Mouse (Mus musculus) CH12.LX (cell line): ENCODE data around the gene Rpl36a. TPM values are rescaled to one million over a fixed set of nuclear protein-coding genes. Genes with fewer than 3 reads are reported as not detected.

Experiments used
- DNase-seq: peaks from one replicate; pipeline ENCODE4 v3.0.0-alpha.2; 2013; ENCODE audit errors: extremely low read depth
- H3K27ac ChIP-seq: 2 replicates; pipeline ENCODE4 v1.5.1; 2012; ENCODE audit warnings: low read depth, mild to moderate bottlenecking, control low read depth, moderate library complexity; ENCODE audit not compliant: insufficient read depth
- H3K27me3 ChIP-seq: replicated peaks from 2 replicates; pipeline ENCODE3; 2012; ENCODE audit warnings: inconsistent platforms
- H3K36me3 ChIP-seq, 2 experiments: replicated peaks in 1 of 2; 2 replicates each; pipeline versions ENCODE3 to v1.6.1; 2012; ENCODE audit warnings: inconsistent platforms in 1 of 2, low read length in 1 of 2, mild to moderate bottlenecking in 1 of 2, mixed read lengths in 1 of 2, moderate library complexity in 1 of 2; ENCODE audit not compliant: control insufficient read depth in 1 of 2, insufficient read depth in 1 of 2
- H3K4me1 ChIP-seq, 2 experiments: 2 replicates each; pipeline ENCODE4 v1.6.1; 2012; ENCODE audit warnings: inconsistent platforms in 1 of 2, moderate library complexity in 1 of 2; ENCODE audit not compliant: insufficient read depth in 2 of 2, control insufficient read depth in 1 of 2
- H3K4me2 ChIP-seq: 2 replicates; pipeline ENCODE4 v1.6.1; 2012; ENCODE audit warnings: low read depth, mild to moderate bottlenecking, control low read depth; ENCODE audit not compliant: poor library complexity, insufficient read depth, severe bottlenecking
- H3K4me3 ChIP-seq, 3 experiments: fragments of 150-350 bp in 1 of 3; sonication (generic) in 1 of 3; replicated peaks in 1 of 3; 2 replicates each; pipeline versions ENCODE3 to v1.5.1; 2011 to 2012; ENCODE audit warnings: low read depth in 2 of 3, low read length in 2 of 3, mild to moderate bottlenecking in 2 of 3, moderate library complexity in 2 of 3, control low read depth in 1 of 3, improper control_type of control experiment in 1 of 3, inconsistent platforms in 1 of 3, mixed read lengths in 1 of 3; ENCODE audit not compliant: poor library complexity in 1 of 3
- H3K79me2 ChIP-seq: replicated peaks from 2 replicates; pipeline ENCODE4 v1.6.1; 2012; ENCODE audit warnings: mild to moderate bottlenecking, moderate library complexity; ENCODE audit not compliant: control insufficient read depth, poor library complexity, insufficient read depth, severe bottlenecking; ENCODE audit errors: extremely low read depth
- H3K9ac ChIP-seq: 2 replicates; pipeline ENCODE4 v1.6.1; 2012; ENCODE audit warnings: low read depth, mild to moderate bottlenecking, control low read depth, moderate library complexity; ENCODE audit not compliant: insufficient read depth
- H3K9me3 ChIP-seq: replicated peaks from 2 replicates; pipeline ENCODE3; 2012; ENCODE audit warnings: low read length, inconsistent platforms, mixed read lengths
- BHLHE40 ChIP-seq: IDR thresholded peaks from 2 replicates; pipeline ENCODE4 v1.6.1; 2011; ENCODE audit warnings: mild to moderate bottlenecking, low read depth, low read length, improper control_type of control experiment
- CHD1 ChIP-seq: IDR thresholded peaks from 2 replicates; pipeline ENCODE4 v1.6.1; 2012; ENCODE audit warnings: low read depth, low read length, improper control_type of control experiment, inconsistent platforms
- CHD2 ChIP-seq: IDR thresholded peaks from 2 replicates; pipeline ENCODE4 v1.6.1; 2011; ENCODE audit warnings: low read length, improper control_type of control experiment
- CTCF ChIP-seq, 2 experiments: IDR thresholded peaks in 1 of 2; conservative IDR thresholded peaks in 1 of 2; 2 replicates each; pipeline ENCODE4 v1.5.1; 2011 to 2012; ENCODE audit warnings: low read depth in 2 of 2, low read length in 2 of 2, improper control_type of control experiment in 1 of 2, inconsistent platforms in 1 of 2, mild to moderate bottlenecking in 1 of 2, moderate library complexity in 1 of 2
- E2F4 ChIP-seq: IDR thresholded peaks from 2 replicates; pipeline ENCODE4 v1.6.1; 2011; ENCODE audit warnings: low read depth, low read length, improper control_type of control experiment; ENCODE audit not compliant: insufficient replicate concordance
- ELF1 ChIP-seq: IDR thresholded peaks from 2 replicates; pipeline ENCODE4 v1.6.1; 2014; ENCODE audit warnings: low read depth, mild to moderate bottlenecking, inconsistent platforms, low read length, improper control_type of control experiment
- EP300 ChIP-seq: IDR thresholded peaks from 2 replicates; pipeline ENCODE4 v1.6.1; 2011; ENCODE audit warnings: low read length, improper control_type of control experiment
- ETS1 ChIP-seq: conservative IDR thresholded peaks from 2 replicates; pipeline ENCODE4 v1.6.1; 2012; ENCODE audit warnings: low read depth, mild to moderate bottlenecking, inconsistent platforms, low read length, improper control_type of control experiment, moderate library complexity
- GABPA ChIP-seq: IDR thresholded peaks from 2 replicates; pipeline ENCODE4 v1.6.1; 2012; ENCODE audit warnings: low read depth, low read length, improper control_type of control experiment, inconsistent platforms; ENCODE audit not compliant: insufficient replicate concordance
- IRF4 ChIP-seq: IDR thresholded peaks from 2 replicates; pipeline ENCODE4 v1.6.1; 2014; ENCODE audit warnings: low read depth, mild to moderate bottlenecking, inconsistent platforms, low read length, improper control_type of control experiment
- JUN ChIP-seq: IDR thresholded peaks from 2 replicates; pipeline ENCODE4 v1.6.1; 2011; ENCODE audit warnings: low read depth, mild to moderate bottlenecking, low read length, improper control_type of control experiment, moderate library complexity; ENCODE audit not compliant: insufficient read depth
- JUND ChIP-seq: conservative IDR thresholded peaks from 2 replicates; pipeline ENCODE4 v1.6.1; 2011; ENCODE audit warnings: low read depth, low read length, improper control_type of control experiment
- KAT2A ChIP-seq: IDR thresholded peaks from 2 replicates; pipeline ENCODE4 v1.6.1; 2012; ENCODE audit warnings: low read length, improper control_type of control experiment, inconsistent platforms; ENCODE audit not compliant: insufficient replicate concordance
- MAFK ChIP-seq: IDR thresholded peaks from 2 replicates; pipeline ENCODE4 v1.6.1; 2011; ENCODE audit warnings: low read length, improper control_type of control experiment; ENCODE audit not compliant: insufficient replicate concordance
- MAX ChIP-seq: IDR thresholded peaks from 2 replicates; pipeline ENCODE4 v1.6.1; 2011; ENCODE audit warnings: low read length, improper control_type of control experiment
- MAZ ChIP-seq: IDR thresholded peaks from 2 replicates; pipeline ENCODE4 v1.6.1; 2012; ENCODE audit warnings: low read depth, mild to moderate bottlenecking, inconsistent platforms, low read length, improper control_type of control experiment, moderate library complexity
- MXI1 ChIP-seq: IDR thresholded peaks from 2 replicates; pipeline ENCODE4 v1.6.1; 2011; ENCODE audit warnings: mild to moderate bottlenecking, low read depth, low read length, improper control_type of control experiment
- MYC ChIP-seq: IDR thresholded peaks from 2 replicates; pipeline ENCODE4 v1.6.1; 2011; ENCODE audit warnings: low read depth, mild to moderate bottlenecking, improper control_type of control experiment, low read length
- PAX5 ChIP-seq: IDR thresholded peaks from 2 replicates; pipeline ENCODE4 v1.6.1; 2012; ENCODE audit warnings: low read length, inconsistent platforms, mixed read lengths
- RCOR1 ChIP-seq: conservative IDR thresholded peaks from 2 replicates; pipeline ENCODE4 v1.6.1; 2012; ENCODE audit warnings: low read depth, mild to moderate bottlenecking, inconsistent platforms, low read length, improper control_type of control experiment
- SIN3A ChIP-seq: IDR thresholded peaks from 2 replicates; pipeline ENCODE4 v1.6.1; 2012; ENCODE audit warnings: low read length, improper control_type of control experiment, inconsistent platforms
- TCF12 ChIP-seq: IDR thresholded peaks from 2 replicates; pipeline ENCODE4 v1.6.1; 2014; ENCODE audit warnings: low read depth, mild to moderate bottlenecking, inconsistent platforms, low read length, improper control_type of control experiment
- UBTF ChIP-seq: IDR thresholded peaks from 2 replicates; pipeline ENCODE4 v1.6.1; 2012; ENCODE audit warnings: low read depth, mild to moderate bottlenecking, inconsistent platforms, low read length, improper control_type of control experiment, moderate library complexity
- USF1 ChIP-seq: IDR thresholded peaks from 2 replicates; pipeline ENCODE4 v1.6.1; 2014; ENCODE audit warnings: low read depth, mild to moderate bottlenecking, inconsistent platforms, low read length, improper control_type of control experiment
- USF2 ChIP-seq: conservative IDR thresholded peaks from 2 replicates; pipeline ENCODE4 v1.6.1; 2011; ENCODE audit warnings: low read depth, low read length, improper control_type of control experiment
- ZKSCAN1 ChIP-seq: IDR thresholded peaks from 2 replicates; pipeline ENCODE4 v1.6.1; 2012; ENCODE audit warnings: low read depth, inconsistent platforms, low read length, improper control_type of control experiment, borderline replicate concordance
- ZMIZ1 ChIP-seq: IDR thresholded peaks from 2 replicates; pipeline ENCODE4 v1.6.1; 2012; ENCODE audit warnings: low read depth, mild to moderate bottlenecking, inconsistent platforms, low read length, improper control_type of control experiment
- ZNF384 ChIP-seq: IDR thresholded peaks from 2 replicates; pipeline ENCODE4 v1.6.1; 2012; ENCODE audit warnings: low read depth, low read length, improper control_type of control experiment, inconsistent platforms
- dilution Hi-C: fragments of 300-500 bp; cut with MboI; formaldehyde crosslinking; loops from 2 replicates; pipeline ENCODE4 v1.14.3; 2020; ENCODE audit warnings: low sequenced_read_pairs; ENCODE audit not compliant: extremely low pct_unique_long_range_greater_than_20kb, extremely low pct_ligation_motif_present
- in situ Hi-C: fragments of 300-500 bp; cut with MboI; formaldehyde crosslinking; loops from 3 replicates; pipeline ENCODE4 v1.14.3; 2019; ENCODE audit warnings: low sequenced_read_pairs, low pct_ligation_motif_present, low pct_unique_long_range_greater_than_20kb, mixed read lengths
- polyA plus RNA-seq: library from polyadenylated mRNA; unstranded; fragments of >175 nt; gene quantifications from 2 replicates; pipeline ENCODE4 v1.2.1, GENCODE M21; 2012; ENCODE audit warnings: low read depth; ENCODE audit not compliant: insufficient read length
- total RNA-seq, 2 experiments: library from RNA; depleted of rRNA; stranded (reverse); fragments of 300-350 nt in 1 of 2; fragments of >200 nt in 1 of 2; gene quantifications; 2 replicates each; pipeline ENCODE4 v1.2.3; 2012 to 2014

Rpl36a gene
- total and polyA plus RNA-seq, 3 experiments = 869 to 2,800 (median 2,352) TPM

DNA sequence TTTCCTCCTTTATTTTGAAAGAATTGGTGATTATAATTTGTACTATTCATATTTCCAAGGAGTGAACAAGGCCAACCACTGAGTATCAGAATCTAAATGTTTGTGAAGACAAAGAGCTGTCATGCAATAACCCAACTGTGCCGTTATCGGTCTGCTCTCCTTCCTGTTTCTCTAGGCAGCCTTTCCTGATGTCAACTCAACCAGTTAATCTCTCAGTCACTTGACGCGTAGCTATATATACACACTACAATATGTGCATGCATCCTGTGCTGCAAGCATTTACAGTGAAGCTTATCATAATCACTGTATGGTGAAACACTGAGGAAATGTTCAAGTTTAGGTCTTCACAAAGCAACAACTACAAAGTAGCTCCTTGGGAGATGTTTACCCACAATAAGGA lies 21.1 kb upstream of the Rpl36a start:
- Histone ChIP-seq H3K27me3 (no peaks in the 10 kb centered on the region), H3K79me2 (no peaks in the 10 kb centered on the region; the same call in 1 of the 2 replicates), H3K4me3 (no peak overlapping the region), H3K9me3 (no peaks in the 10 kb centered on the region), H3K27ac (no peak overlapping the region), H3K36me3 (peaks cover 9 to 54% of the 10 kb centered on the region in 2 experiments), H3K4me2 (no peak overlapping the region), H3K9ac (no peak overlapping the region), H3K4me1 (peaks cover 0 to 4% of the 10 kb centered on the region in 2 experiments; a peak in 2 of 4 replicates)
- in situ Hi-C loops = no loop called here
- dilution Hi-C loops = no loop called here
- DNase-seq = no peak
- TF ChIP-seq GABPA = no peak
- no peak for TF ChIP-seq CTCF (conservative IDR thresholded peaks at IDR 0.05 in 1 of 2, IDR thresholded peaks at IDR 0.05 in 1 of 2; ENCODE audit: low read depth in 2 of 2, low read length in 2 of 2)
- TF ChIP-seq ZKSCAN1 = no peak
- no peak for TF ChIP-seq MXI1
- TF ChIP-seq PAX5 = no peak
- no peak for TF ChIP-seq EP300
- TF ChIP-seq JUN = no peak
- no peak for TF ChIP-seq BHLHE40

GRCm38 (mm10) chrX:134566536-134567222 lies 18.8 kb upstream of the Rpl36a start:
- dilution Hi-C loops = no loop called here
- Histone ChIP-seq H3K36me3 (peaks cover 25 to 55% of the 10 kb centered on the region in 2 experiments), H3K9me3 (no peaks in the 10 kb centered on the region), H3K27ac (peak overlapping the region; percentile 41; the same call in 1 of the 2 replicates), H3K79me2 (no peaks in the 10 kb centered on the region; the same call in 1 of the 2 replicates), H3K4me2 (no peak overlapping the region), H3K9ac (no peak overlapping the region), H3K4me1 (peaks cover 0 to 4% of the 10 kb centered on the region in 2 experiments; a peak in 2 of 4 replicates), H3K27me3 (no peaks in the 10 kb centered on the region), H3K4me3 (no peak overlapping the region)
- DNase-seq = peak; percentile 77
- in situ Hi-C loops = no loop called here
- TF ChIP-seq UBTF = no peak
- TF ChIP-seq ZMIZ1 = no peak
- peak; percentile 21; the same call in 1 of the 2 replicates for TF ChIP-seq MYC
- no peak for TF ChIP-seq ELF1
- TF ChIP-seq IRF4 = peak; percentile 53
- TF ChIP-seq RCOR1 = no peak
- TF ChIP-seq ETS1 = 0 out of 2 replicates have a peak, but pooled peaks have one; percentile 30
- TF ChIP-seq MAZ = peak; percentile 67; the same call in 1 of the 2 replicates
- no peak for TF ChIP-seq PAX5
- no peak for TF ChIP-seq TCF12
- TF ChIP-seq CHD2 = no peak
- TF ChIP-seq EP300 = peak; percentile 58
- TF ChIP-seq ZKSCAN1 = no peak
- TF ChIP-seq E2F4 = no peak
- no peak for TF ChIP-seq JUN
- TF ChIP-seq BHLHE40 = peak; percentile 89
- no peak for TF ChIP-seq USF1
- TF ChIP-seq CHD1 = no peak
- no peak for TF ChIP-seq JUND
- no peak for TF ChIP-seq MAFK
- TF ChIP-seq KAT2A = no peak
- 0 out of 2 replicates have a peak, but pooled peaks have one; percentile 18 for TF ChIP-seq MAX
- TF ChIP-seq SIN3A = 0 out of 2 replicates have a peak, but pooled peaks have one; percentile 12
- TF ChIP-seq GABPA = no peak
- peak; percentile 52; the same call in 1 of the 2 replicates for TF ChIP-seq ZNF384
- no peak for TF ChIP-seq USF2
